Mouse (Mus musculus) liver, adult 2 months (tissue): ENCODE results near the gene Gfy.

Experiments used
- CTCF ChIP-seq: fragments of 200-500 bp; IDR thresholded peaks from 2 replicates; pipeline ENCODE4 v1.5.1; 2011; ENCODE audit warnings: low read depth, low read length, control low read depth
- POLR2A ChIP-seq: fragments of 200-500 bp; IDR thresholded peaks from 2 replicates; pipeline ENCODE4 v1.6.1; 2011; ENCODE audit warnings: low read length, control low read depth; ENCODE audit not compliant: insufficient read depth; ENCODE audit errors: extremely low read depth

DNA sequence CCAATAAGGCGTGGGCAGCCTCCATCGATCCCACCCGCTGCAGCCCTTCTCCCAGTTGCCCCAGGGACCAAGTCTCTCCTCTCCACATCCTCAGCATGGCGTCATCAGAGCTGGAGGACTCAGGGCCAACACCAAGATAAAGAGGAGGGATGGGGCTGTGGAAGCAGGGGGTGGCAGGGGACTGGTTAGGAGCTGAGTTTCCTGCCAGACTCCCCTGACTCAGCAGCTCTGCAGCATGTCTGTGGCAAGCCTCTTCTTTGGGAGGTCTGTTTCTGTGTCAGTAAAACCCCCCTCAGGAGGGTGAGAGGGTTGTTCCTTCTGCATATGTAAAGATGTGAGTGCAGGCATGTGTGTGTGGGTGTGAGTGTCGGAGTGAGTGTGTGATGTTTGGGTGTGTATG lies 17.6 kb upstream of the Gfy start:
- TF ChIP-seq CTCF (no peak), POLR2A (no peak)
